Mouse (Mus musculus): ENCODE measurements at regions not wholly inside any gene's neighbourhood (a gene's known extent, or its start where the extent isn't known, plus 50 kb on each side); places are given as distances from the start of the nearest gene placed in this dataset.

GRCm38 (mm10) chr7:89088141-89088540 is 315.9 kb downstream of the Tmem135 start:
- in situ Hi-C loops (cut with MboI; ENCODE audit: unreplicated experiment in 2 of 2), result loop anchor here (5.0 to 25.0 kb wide), 2 partner anchors 334 to 824 kb away; partner anchors contain the start of gene Ccdc81 (in 1 of the 2)

GRCm38 (mm10) chr7:89086348-89086747 is 317.7 kb downstream of the Tmem135 start:
- in situ Hi-C loops (cut with MboI; ENCODE audit: unreplicated experiment in 2 of 2), result loop anchor here (5.0 to 25.0 kb wide), 2 partner anchors 336 to 826 kb away; partner anchors contain the start of gene Ccdc81 (in 1 of the 2)

- in situ Hi-C loops (cut with MboI; ENCODE audit: unreplicated experiment in 2 of 2), result no loop called here
These were observed 329.9 kb downstream of the Tmem135 start for GRCm38 (mm10) chr7:89073939-89074690.

- in situ Hi-C loops (cut with MboI; ENCODE audit: unreplicated experiment in 2 of 2), result no loop called here
These were observed 334.0 kb downstream of the Tmem135 start for GRCm38 (mm10) chr7:89070030-89070429.

GRCm38 (mm10) chr7:89064462-89064861 is 339.6 kb downstream of the Tmem135 start:
- in situ Hi-C loops (cut with MboI; ENCODE audit: unreplicated experiment in 2 of 2), result no loop called here

- in situ Hi-C loops (cut with MboI; ENCODE audit: unreplicated experiment in 2 of 2), result no loop called here
These were observed 340.4 kb downstream of the Tmem135 start for GRCm38 (mm10) chr7:89063630-89064029.

GRCm38 (mm10) chr7:89054494-89054893 is 349.5 kb downstream of the Tmem135 start:
- in situ Hi-C loops (cut with MboI; ENCODE audit: unreplicated experiment in 2 of 2), result no loop called here

GRCm38 (mm10) chr7:89051240-89051639 is 352.8 kb downstream of the Tmem135 start:
- in situ Hi-C loops (cut with MboI; ENCODE audit: unreplicated experiment in 2 of 2), result no loop called here

- in situ Hi-C loops (cut with MboI; ENCODE audit: unreplicated experiment in 2 of 2), result no loop called here
These were observed 357.4 kb downstream of the Tmem135 start for GRCm38 (mm10) chr7:89046405-89047217.

GRCm38 (mm10) chr7:89042977-89043376 is 361.0 kb downstream of the Tmem135 start:
- in situ Hi-C loops (cut with MboI; ENCODE audit: unreplicated experiment in 2 of 2), result no loop called here

- in situ Hi-C loops (cut with MboI; ENCODE audit: unreplicated experiment in 2 of 2), result no loop called here
These were observed 362.7 kb downstream of the Tmem135 start for GRCm38 (mm10) chr7:89041287-89041686.

- in situ Hi-C loops (cut with MboI; ENCODE audit: unreplicated experiment in 2 of 2), result no loop called here
These were observed 363.9 kb downstream of the Tmem135 start for GRCm38 (mm10) chr7:89040139-89040538.

- in situ Hi-C loops (cut with MboI; ENCODE audit: unreplicated experiment in 2 of 2), result no loop called here
These were observed 368.7 kb downstream of the Tmem135 start for GRCm38 (mm10) chr7:89035138-89035996.

- in situ Hi-C loops (cut with MboI; ENCODE audit: unreplicated experiment in 2 of 2), result no loop called here
These were observed 380.6 kb downstream of the Tmem135 start for GRCm38 (mm10) chr7:89023230-89024030.

- in situ Hi-C loops (cut with MboI; ENCODE audit: unreplicated experiment in 2 of 2), result no loop called here
These were observed 405.1 kb downstream of the Tmem135 start for GRCm38 (mm10) chr7:88998815-88999392.

- in situ Hi-C loops (cut with MboI; ENCODE audit: unreplicated experiment in 2 of 2), result no loop called here
These were observed 406.1 kb downstream of the Tmem135 start for GRCm38 (mm10) chr7:88997815-88998477.

- in situ Hi-C loops (cut with MboI; ENCODE audit: unreplicated experiment in 2 of 2), result no loop called here
These were observed 429.6 kb downstream of the Tmem135 start for GRCm38 (mm10) chr7:88974436-88974835.

- in situ Hi-C loops (cut with MboI; ENCODE audit: unreplicated experiment in 2 of 2), result no loop called here
These were observed 443.2 kb downstream of the Tmem135 start for GRCm38 (mm10) chr7:88960841-88961240.

GRCm38 (mm10) chr7:88960190-88960589 is 443.8 kb downstream of the Tmem135 start:
- in situ Hi-C loops (cut with MboI; ENCODE audit: unreplicated experiment in 2 of 2), result no loop called here

Measured in v-Abl transformed pro-B cells (cell line).